Mouse (Mus musculus): ENCODE measurements at regions not wholly inside any gene's neighbourhood (a gene's known extent, or its start where the extent isn't known, plus 50 kb on each side); places are given as distances from the start of the nearest gene placed in this dataset.

DNA sequence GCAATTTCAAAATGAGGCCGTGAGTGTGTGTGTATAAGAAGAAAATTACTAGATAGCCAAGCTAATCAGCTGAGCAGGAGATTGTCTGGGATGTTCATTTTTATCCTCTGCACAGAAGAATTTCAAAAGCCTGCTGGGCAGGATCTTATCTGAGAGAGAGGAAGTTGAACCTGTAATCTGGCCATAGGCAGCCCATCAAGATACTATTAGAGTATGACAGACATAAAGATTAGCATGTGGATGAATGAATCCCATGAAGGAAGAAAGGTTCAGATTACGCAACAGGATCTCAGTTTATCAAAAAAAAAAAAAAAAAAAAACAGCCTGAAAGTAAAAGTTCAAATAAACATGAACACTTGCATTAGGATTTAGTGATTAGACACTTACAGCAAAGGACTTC is 317.3 kb upstream of the C030005K15Rik start:
- DNase-seq, result no peak

DNA sequence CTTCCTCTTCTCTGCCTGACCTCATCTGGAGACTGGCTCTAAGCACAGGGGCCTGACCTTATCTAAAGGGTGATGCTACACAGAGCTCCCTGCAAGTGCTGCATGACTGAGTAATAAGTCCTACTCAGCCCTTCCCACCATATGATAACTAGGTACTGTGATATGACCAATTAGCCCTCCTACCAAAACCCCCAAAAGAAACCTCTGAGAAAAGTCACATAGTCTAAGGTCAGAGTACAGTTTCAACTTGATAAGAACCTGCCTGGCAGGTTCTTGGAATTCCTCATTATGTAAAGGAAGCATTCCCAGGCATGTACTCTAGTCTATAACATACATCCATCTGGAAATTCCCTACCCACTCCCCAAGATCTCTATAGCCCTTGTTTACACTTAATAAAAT is 318.0 kb upstream of the C030005K15Rik start:
- DNase-seq, result no peak

DNA sequence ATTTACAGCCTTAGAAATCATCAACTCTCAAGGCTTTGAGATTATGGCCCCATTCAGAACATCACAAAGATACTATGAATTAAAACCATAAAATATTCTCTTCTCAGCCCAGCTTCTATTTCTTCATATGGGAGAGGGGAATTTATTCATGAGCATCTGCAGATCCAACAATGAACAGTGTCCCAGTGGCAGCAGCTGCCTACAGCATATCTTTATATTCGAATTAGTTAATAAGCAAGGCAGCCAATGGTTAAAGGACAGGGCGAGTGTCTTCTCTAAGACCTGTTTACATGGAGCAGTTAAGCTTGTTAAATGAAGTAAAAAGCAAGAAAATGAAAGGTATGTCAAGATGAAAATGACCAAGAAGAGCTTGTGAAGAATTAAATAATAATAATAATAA is 346.9 kb upstream of the C030005K15Rik start:
- no peak for DNase-seq

DNA sequence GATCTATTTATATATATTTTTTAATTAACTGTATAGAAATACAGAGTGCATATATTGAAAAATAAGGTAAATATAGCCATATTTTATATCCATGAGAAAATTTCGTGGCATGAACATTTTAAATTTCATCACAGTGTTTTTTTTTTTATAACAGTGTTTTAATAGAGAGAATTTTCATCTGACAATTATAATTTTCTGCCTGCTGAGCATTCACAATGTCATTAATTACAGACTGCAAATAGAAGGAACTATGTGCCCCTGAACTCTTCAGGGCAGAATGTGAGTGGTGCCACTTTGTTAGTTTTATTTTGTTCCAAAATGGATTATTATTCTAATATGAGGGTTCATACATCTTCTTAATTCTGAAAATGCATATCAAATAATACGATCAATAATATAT is 358.3 kb upstream of the C030005K15Rik start:
- DNase-seq, result no peak

DNA sequence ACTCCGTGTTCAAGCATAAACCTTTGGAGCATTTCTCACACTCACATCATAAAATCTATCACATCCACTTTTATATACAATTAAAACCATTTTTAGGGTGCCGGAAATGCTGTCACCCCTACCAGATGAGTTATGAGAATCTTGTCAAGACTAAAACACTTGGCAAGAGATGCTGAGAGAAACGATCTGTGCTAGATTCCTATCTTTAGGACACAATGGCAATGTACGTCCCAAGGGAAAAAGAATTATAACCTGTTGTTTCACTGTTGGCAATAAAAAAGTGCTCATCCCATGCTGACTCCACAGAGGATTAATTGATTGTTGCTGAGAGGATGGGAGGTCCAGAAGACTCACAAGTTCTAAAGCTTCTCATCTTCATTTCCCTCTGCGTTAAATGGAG is 389.7 kb upstream of the C030005K15Rik start:
- no peak for DNase-seq

DNA sequence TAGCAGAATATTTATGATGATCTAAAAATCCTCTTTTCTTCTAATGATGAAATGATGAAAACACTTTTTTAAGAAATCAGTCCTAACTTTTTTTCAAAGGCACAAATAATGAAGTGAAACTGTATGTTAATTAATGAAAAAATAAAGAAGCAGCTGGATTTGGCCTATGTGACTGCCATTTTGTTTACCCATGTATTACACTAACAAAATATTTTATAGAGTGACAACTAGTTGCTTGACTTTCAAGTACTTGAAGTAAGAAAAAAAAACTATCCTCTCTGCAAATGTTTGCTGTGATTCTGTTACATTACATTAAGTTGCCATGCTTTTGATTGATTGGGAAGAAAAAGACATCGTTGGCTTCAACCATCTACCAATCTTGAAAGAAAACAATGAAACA is 399.2 kb upstream of the C030005K15Rik start:
- DNase-seq, result no peak

DNA sequence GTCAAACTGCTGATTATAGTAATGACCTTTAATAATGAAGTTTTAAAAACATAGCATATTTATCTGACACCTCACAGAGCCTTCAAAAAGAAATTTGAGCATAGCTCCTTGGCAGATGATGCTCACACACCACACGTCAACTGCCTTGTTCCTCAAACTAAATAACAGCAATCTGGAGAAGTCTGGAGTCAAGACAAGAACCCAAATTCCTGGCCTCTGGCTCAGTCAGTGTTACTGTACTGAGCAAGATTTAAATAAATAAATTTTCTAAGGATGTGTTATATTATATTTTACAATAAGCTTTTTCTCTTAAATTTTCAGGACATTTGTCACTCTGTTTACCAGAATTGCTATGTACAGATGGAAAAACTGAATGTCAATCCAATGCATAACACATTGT is 408.5 kb upstream of the C030005K15Rik start:
- DNase-seq, result no peak

DNA sequence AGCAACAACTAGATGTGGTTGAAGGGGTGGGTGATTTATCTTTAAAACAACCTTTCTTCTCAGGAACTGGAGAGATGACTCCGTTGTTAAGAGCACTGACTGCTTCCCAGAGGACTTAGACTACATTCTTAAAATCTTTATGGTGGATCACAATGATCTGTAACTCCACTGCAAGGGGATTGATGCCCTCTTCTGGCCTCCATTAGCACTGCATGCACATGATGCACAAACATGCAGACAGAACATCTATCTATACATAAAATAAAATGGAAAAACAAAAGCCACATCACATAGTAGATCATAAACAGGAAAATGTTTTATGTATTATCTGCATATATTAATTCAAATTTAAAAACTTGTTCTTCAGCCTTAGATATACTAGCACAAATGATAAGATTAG is 419.2 kb upstream of the C030005K15Rik start:
- DNase-seq, result no peak

DNA sequence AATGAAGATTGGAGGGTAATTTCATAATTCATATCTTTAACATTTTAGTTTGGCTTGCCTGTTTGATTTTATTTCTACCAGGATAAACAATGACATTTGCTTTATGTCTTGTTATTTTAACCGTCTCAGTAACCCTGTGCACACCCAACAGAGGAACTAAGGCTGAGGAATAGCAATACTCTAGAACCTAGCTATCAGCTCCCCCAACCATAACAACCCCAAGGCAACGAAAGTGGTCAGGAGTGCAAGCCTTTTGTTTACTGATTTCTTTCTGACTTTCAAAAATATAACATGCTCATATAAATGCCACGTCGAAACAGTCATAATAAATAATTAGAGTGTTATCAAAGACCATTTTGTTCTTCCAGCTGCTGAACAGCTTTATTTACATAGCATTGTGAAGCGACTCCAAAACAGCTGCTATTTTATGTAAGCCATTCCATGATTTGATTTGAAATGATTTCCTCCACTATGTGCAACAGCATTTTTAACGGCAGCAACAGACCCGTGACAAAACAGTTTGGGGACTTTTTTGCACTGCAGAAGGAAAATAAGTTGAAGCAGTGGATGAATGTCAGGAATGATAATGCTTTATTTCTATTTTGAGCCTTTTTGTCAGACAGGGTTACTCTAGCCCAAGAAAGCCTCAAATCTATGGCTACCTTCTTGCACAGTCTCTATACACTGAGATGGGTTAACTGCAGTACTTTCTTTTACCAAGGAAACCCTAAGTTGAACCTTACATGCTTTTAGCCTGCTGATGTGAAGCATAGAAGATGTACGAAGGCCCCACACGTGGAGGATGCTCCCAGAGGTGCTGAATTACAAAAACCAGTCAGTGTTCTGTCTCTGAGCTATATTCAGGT is 420.7 kb upstream of the C030005K15Rik start:
- DNase-seq, result no peak

DNA sequence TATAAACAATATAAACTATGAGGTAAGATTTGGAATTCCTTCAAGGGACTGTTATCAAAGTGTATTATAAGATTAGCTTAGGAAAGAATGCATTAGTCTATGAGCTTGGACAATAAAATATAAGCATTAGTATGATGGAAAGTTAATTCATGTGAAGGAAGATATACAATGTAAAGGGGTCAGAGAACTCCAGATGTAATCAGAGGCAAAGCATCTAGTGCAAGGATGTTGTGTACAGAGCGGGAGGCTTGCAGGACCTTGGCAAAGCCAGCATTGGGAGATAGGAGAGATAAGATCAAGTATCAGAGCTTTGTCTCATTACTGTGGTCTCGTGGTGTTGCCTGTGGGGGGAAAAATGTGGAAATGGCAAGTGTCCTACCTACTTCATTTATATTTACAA is 429.4 kb upstream of the C030005K15Rik start:
- DNase-seq, result no peak

DNA sequence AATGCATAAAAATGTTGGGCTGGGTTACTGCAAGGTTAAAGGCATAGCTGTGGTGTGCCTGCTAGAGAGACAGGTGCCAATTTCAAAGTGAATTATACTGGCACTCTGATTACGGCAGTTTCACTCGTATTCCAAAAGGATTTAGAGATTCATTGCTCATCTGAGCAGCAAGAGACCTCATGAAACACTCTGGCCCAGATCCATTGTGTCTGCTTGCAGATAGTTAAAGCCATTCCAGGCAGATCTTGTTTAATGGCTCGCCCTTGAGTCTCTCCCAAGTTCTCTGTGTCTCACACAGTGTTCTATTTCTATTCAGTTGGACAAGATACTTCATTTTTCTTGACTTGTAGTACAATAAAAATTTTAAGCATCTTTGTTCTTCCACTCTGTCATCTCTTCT is 459.1 kb upstream of the C030005K15Rik start:
- no peak for DNase-seq

DNA sequence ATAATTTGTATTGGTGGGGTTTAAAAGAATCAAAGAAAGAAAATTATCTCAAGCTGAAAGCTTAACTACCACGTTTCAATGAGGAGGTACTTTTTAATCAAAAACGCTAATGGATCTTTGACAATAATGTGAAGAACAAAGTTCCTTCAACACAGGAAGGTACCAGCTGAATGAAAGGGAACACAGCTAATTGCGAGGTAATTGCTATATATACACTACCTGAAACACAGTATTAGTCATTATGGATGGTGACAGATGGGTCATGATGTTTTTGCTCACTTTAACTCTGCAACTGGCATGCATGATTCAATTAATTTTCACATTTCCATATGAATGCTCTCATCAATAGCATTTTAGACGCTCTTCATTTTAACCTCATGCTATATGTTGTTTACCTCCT is 470.3 kb upstream of the C030005K15Rik start:
- DNase-seq, result no peak

DNA sequence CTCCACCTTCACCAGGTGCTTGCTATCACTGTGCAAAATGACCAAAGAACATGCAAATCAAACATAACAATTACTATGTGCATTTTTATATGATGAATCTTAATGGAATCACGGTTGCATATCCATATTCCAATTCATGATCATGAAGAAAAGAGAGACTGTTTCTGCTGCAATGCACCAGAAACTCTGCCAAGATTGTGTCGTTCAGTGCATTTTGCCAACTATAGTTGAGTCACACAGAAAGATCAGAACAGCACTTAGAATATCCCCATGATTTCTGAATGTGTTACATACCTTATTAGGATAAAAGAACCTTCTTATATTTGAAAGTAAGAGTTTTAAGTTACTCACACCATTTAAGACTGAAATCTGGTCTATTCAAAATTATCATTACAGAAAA is 483.7 kb upstream of the C030005K15Rik start:
- DNase-seq, result peak; percentile 9

DNA sequence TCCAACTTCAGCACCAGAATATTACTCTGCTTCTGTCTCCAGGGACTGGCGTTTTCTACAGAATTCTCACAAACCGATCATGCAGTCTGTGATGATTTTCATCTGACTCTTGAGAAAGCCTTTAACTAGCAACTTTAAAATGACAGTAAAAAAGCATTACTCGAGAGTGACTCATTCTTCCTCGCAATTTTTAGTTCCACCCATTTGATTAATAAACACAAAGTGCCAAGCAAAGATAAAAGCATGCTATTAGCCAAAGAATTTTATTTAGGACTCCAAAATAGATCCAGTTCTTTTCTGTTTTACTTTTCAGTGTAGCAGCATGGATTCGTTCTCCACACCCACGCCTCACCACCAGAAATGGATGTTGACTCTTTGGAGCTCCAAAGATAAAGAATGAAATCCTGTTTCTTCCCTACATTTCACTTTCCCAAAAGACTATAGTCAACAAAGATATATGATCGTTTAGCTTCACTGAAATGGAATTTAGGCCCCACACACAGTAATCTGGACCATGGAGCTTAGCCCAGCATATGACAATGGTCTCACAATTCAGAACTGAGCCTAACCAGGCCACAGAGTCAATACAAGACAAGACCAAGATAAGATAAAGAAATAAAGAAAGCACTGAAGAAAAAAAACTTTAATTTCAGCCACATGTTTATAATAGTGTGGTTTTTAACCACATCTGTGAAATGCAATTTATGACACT is 486.5 kb upstream of the C030005K15Rik start:
- DNase-seq, result no peak

DNA sequence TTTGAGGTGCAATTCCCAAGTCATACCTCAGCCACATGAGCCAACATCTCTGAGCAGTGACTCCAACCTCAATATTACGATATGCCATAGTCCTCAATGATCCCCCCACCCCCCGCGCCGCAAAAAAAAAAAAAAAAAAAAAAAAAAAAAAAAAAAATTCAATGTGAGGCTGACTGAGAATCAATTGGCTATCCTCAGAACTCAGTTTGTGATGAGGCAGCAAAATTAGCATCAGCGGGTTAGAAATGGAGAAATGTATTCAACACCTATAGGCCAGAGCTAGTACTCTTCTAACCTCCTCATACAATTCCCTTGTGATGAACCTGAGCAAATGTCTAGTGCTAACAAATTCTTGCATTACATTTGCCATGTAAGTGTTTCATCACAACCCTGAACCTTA is 504.5 kb upstream of the C030005K15Rik start:
- no peak for DNase-seq

DNA sequence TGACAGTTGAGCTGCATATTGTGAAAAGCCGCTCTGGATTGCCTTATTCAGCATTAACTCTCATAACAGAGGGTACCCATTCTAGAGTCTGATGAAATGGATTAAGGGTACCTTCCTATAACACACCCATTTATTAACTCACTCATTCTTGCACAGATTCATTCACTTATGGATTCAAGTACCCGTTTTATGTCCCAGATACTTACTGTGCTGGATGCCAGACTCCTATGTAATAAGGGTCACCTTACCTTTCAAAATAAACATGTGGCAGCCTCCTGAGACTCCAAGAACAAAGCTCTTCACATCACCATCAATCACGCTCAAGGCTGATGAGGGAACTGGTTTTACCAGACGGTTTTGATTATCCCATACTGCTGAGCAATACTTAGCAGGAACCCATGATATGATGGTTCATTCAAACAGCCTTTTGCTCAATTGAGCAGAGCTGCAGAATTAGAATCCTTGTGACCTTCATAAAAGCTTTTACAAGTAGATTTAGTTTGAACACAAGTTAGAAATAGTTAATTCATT is 505.2 kb upstream of the C030005K15Rik start:
- no peak for DNase-seq

DNA sequence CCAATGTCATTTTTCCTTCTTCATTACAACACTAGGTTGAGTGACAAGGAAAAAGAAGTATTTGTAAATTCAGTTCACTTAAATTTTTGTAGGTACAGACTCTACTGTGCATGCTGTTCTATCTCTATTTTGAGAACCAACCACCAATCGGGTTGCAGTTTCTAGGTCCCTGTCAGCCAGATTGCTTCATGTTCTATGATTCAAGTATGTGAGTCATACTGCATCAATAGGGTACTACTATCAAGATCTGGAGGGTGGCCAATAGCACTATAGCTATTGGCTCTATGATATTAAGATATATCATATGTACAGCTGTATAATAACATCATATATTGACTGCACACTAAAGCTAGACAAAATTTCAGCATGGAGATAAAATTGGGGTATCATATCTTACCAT is 521.8 kb upstream of the C030005K15Rik start:
- DNase-seq, result no peak

DNA sequence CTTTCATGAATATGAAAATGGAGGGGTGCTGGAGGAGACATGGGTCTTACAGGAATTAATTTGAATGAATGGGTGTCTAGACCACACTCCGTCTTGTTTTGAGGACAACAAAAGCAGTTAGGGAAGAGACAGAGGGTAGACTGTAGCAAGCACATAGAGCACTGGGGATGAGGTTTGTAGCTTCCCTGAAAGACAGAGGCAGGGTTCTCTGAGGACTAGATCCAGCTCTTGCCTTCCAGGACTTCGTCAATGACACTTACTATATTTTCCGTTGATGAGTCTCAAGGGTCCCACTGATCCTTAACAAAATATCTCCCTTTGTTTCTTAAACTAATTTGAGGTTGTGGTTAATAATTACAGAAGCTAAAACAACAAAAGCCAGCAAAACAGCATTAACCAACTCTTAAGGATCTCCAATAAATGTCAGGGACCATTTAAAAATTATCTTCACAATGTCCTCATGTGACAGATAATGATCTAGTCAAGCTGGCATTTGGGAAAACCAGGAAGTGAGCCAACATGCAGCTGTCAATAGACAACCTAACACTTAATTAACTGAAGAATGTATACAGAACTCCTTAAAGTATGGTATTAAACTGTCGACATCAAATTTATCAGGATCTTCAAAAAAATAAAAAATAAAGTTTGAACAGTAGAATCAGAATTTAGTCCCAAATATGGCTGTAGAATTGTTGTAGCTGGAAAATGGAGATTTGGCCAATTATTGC is 531.6 kb upstream of the C030005K15Rik start:
- no peak for DNase-seq

DNA sequence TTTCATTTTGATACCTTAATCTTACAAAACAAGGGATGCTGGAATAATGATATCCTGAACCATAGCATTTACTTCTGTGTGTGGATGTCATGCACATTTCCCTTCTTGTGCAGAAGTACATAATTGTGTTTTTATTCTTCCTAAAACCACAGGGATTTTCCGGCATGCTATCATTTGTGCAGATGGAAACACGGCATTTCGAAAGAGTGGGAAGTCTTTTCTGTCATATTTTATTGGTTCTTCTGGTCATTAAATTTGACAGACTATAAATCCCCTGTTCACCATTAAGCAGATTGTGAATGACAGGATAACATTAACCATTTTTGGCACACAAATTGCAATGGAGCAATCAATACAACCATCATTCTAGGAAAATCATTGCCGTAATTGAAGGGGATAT is 532.7 kb upstream of the C030005K15Rik start:
- no peak for DNase-seq

DNA sequence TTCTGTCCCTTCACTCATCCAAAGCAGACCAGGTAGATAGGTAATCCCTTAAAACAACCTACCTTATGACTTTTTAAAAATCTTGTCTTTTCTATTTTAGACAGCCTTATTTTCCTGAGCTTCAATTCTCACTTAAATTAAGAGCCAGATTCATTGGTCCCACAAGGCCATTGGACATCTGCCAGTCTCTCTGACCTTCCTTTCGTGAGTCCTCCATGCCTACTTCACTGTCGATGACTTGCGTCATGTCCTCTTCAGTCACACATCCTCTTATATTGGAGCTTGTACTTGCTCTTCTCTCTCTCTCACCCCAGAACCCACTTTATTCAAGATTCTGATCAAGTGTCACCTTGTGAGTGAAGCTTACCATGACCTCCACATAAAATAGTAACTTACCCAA is 542.0 kb upstream of the C030005K15Rik start:
- no peak for DNase-seq

DNA sequence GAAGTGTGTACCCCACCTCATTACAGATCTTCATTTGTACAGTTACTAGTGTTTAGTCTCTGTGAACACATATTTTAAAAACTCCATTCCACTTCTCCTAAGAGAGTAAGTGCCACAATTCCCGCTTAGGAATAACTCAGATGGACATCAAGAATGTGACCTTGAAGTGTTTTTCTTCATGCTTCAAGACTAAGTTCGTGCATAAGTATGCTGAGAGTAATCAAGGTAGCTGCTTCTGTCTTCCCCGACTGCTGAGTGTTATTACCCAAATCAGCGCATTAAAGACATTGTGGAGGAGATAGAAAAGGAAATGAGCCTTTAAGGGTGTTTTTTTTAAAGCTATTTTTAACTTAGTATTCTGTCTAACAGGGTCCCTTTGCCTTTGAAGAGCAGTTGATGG is 565.1 kb upstream of the C030005K15Rik start:
- no peak for DNase-seq

DNA sequence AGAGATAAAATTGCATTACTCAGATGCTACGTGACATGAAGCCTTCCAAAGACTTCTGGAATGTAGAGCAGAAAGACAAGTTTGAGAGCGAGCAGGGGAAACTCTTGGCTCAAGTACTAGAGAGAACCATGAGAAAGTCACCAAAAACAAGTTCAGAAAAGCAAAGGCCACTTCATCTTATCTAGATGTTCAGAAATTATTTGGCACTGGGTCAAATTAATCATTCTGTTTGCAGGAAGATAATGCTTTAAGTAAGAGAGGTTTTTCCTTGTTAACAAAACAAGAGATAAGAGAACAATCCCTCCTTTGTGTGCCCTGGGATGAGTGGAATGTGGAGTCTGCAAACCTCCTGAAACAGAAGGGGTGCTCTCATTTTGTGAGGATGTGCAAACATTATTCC is 565.6 kb upstream of the C030005K15Rik start:
- no peak for DNase-seq

DNA sequence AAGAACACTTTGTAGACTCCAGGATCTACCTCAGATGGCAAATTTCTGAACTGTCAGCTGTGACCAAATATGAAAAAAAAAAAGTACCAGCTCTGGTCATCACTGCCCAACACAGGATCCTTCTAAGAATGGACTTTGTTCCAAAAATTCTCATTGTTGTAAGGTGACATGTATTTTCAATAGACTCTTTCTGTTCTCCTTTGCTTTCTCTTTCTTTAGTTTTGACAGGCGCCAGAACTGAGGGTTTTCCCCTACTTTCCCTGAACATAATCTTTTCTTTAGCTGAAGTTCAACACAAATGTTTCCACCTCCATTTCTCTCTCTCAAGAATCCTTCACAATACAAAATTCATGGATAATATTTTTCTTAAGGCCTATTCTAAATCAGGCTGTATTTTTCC is 579.1 kb upstream of the C030005K15Rik start:
- DNase-seq, result no peak

DNA sequence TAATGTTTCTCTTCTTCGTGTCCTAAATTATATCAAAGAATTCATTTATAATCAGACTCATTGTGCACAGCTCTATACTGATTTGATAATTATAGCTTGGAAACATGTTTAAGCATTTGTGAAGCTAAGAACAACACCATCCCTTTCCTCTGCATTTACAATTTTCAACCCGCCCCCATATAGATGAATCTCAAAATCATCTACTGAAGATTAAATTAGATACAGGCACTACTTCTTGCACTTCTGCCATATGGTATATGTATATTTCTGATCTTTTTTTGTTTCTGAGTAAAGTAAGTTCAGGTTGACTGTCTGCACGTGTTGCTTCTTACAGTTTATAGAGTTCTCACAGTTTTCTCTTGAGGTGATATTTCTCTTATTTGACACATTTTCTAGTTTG is 583.1 kb upstream of the C030005K15Rik start:
- no peak for DNase-seq

All from right cerebral cortex, postnatal 25 days (tissue).